Mouse (Mus musculus) kidney, embryonic 16.5 days (tissue): Measurements from ENCODE around the gene Lbx1. TPM values are rescaled to one million over a fixed set of nuclear protein-coding genes. Genes with fewer than 3 reads are reported as not detected.
A peak's percentile ranks its signal among the peaks of the same experiment; 100 is the strongest.

Experiments
- ATAC-seq: fragments of 200-750 bp; cut with Nextera tagmentation; 2 replicates; pipeline ENCODE4 v1.8.0; 2017; ENCODE audit warnings: moderate TSS enrichment; ENCODE audit not compliant: low FRiP score, low TSS enrichment
- H3K27ac ChIP-seq: fragments of 300-500 bp; sonication (generic); 2 replicates; pipeline ENCODE4 v1.5.1; 2014; ENCODE audit warnings: low read length
- H3K27me3 ChIP-seq: fragments of 300-500 bp; sonication (generic); 2 replicates; pipeline ENCODE4 v1.6.1; 2014; ENCODE audit warnings: low read length, control low read depth, mixed read lengths; ENCODE audit not compliant: insufficient read depth
- H3K36me3 ChIP-seq: fragments of 300-500 bp; sonication (generic); 2 replicates; pipeline ENCODE4 v1.6.1; 2014; ENCODE audit warnings: low read length, control low read depth, mixed read lengths; ENCODE audit not compliant: insufficient read depth
- H3K4me1 ChIP-seq: fragments of 300-500 bp; sonication (generic); 2 replicates; pipeline ENCODE4 v1.6.1; 2014; ENCODE audit warnings: low read length, control low read depth, mixed read lengths; ENCODE audit not compliant: insufficient read depth
- H3K4me2 ChIP-seq: fragments of 300-500 bp; sonication (generic); replicated peaks from 2 replicates; pipeline ENCODE4 v1.6.1; 2014; ENCODE audit warnings: low read depth, low read length
- H3K4me3 ChIP-seq: fragments of 300-500 bp; sonication (generic); 2 replicates; pipeline ENCODE4 v1.5.1; 2014; ENCODE audit warnings: mild to moderate bottlenecking, low read length
- H3K9ac ChIP-seq: fragments of 300-500 bp; sonication (generic); replicated peaks from 2 replicates; pipeline ENCODE4 v1.6.1; 2014; ENCODE audit warnings: low read length
- H3K9me3 ChIP-seq: fragments of 300-500 bp; sonication (generic); 2 replicates; pipeline ENCODE4 v1.6.1; 2016; ENCODE audit warnings: low read length, control low read depth
- WGBS: fragments of 180-500 bp; shearing (Covaris S2); extraction: QIAGEN DNeasy Blood & Tissue Kit; methylation state at CpG from one replicate; pipeline ENCODE4 v1.1.7; 2014; 5-methylcytosine and 5-hydroxymethylcytosine counted together
- polyA plus RNA-seq: library from polyadenylated mRNA; unstranded; fragments of >200 nt; fragmentation: Nextera tagmentation; extraction: Ambion mirVana; gene quantifications from 2 replicates; pipeline ENCODE4 v1.2.1, GENCODE M21; 2015

The Lbx1 gene
- polyA plus RNA-seq, 1 experiment from 2014 or later = not detected

GRCm38 (mm10) chr19:45229378-45230135 is 6.1 kb downstream of the Lbx1 start:
- Histone ChIP-seq H3K36me3 (no peaks in the 10 kb centered on the region), H3K9ac (no peak overlapping the region), H3K9me3 (no peaks in the 10 kb centered on the region), H3K4me2 (peak overlapping the region; percentile 33), H3K4me3 (peak overlapping the region; percentile 21), H3K27ac (no peak overlapping the region), H3K4me1 (peaks cover 22% of the 10 kb centered on the region), H3K27me3 (peaks cover 99% of the 10 kb centered on the region)
- no peak for ATAC-seq
- under 1% methylated on average over 33 of the region's 33 CpGs for WGBS

GRCm38 (mm10) chr19:45228781-45229180 is 6.8 kb downstream of the Lbx1 start:
- no peak overlapping the region for H3K27ac ChIP-seq
- ATAC-seq = no peak
- WGBS = 2% methylated on average over 4 of the region's 4 CpGs

GRCm38 (mm10) chr19:45228097-45228496 is 7.5 kb downstream of the Lbx1 start:
- WGBS = 6% methylated on average over 11 of the region's 12 CpGs

More at GRCm38 (mm10) chr19:45228781-45229180, 6.8 kb downstream of the Lbx1 start:
- Histone ChIP-seq H3K27me3 (peaks cover 99% of the 10 kb centered on the region), H3K9me3 (no peaks in the 10 kb centered on the region), H3K9ac (no peak overlapping the region), H3K36me3 (no peaks in the 10 kb centered on the region), H3K4me3 (no peak overlapping the region), H3K4me1 (peaks cover 24% of the 10 kb centered on the region), H3K4me2 (no peak overlapping the region)

DNA sequence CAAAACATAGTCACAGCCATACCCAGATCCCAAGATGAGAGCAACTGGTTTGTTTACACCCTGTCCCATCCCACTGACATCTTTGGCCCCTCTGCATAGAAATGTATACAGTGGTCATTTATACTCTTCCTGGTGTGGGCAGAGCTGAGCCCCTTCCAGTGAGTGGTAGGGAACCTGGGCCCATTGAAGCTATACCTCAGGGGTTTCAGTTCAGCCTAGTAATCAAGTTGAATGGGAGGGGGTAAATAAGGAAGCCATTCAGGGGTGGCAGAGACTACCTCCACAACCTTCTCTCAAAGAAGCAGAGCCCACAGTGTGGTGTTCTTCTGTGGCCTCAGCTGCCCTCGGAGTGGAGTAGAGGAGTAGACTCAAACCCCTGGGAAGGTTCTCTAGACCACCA is 7.9 kb downstream of the Lbx1 start:
- peaks cover 98% of the 10 kb centered on the region for H3K27me3 ChIP-seq
- no peak for ATAC-seq
- no peak overlapping the region for H3K9ac ChIP-seq
- H3K9me3 ChIP-seq = no peaks in the 10 kb centered on the region
- no peak overlapping the region for H3K4me2 ChIP-seq
- H3K36me3 ChIP-seq = no peaks in the 10 kb centered on the region
- peaks cover 24% of the 10 kb centered on the region for H3K4me1 ChIP-seq
- H3K27ac ChIP-seq = no peak overlapping the region
- WGBS = 5% methylated on average over 1 of the region's 1 CpGs
- no peak overlapping the region for H3K4me3 ChIP-seq

More at GRCm38 (mm10) chr19:45228097-45228496, 7.5 kb downstream of the Lbx1 start:
- no peaks in the 10 kb centered on the region for H3K9me3 ChIP-seq
- no peak overlapping the region for H3K27ac ChIP-seq
- no peak overlapping the region for H3K4me3 ChIP-seq
- H3K4me1 ChIP-seq = peaks cover 24% of the 10 kb centered on the region
- ATAC-seq = no peak
- H3K4me2 ChIP-seq = no peak overlapping the region
- no peak overlapping the region for H3K9ac ChIP-seq
- no peaks in the 10 kb centered on the region for H3K36me3 ChIP-seq
- H3K27me3 ChIP-seq = peaks cover 98% of the 10 kb centered on the region

- Histone ChIP-seq H3K9me3 (no peaks in the 10 kb centered on the region), H3K27ac (no peak overlapping the region), H3K36me3 (no peaks in the 10 kb centered on the region), H3K9ac (no peak overlapping the region), H3K27me3 (peaks cover 98% of the 10 kb centered on the region), H3K4me1 (peaks cover 24% of the 10 kb centered on the region), H3K4me3 (no peak overlapping the region), H3K4me2 (no peak overlapping the region)
- WGBS = 4% methylated on average over 3 of the region's 3 CpGs
- no peak for ATAC-seq
Measured at GRCm38 (mm10) chr19:45227049-45227448, 8.6 kb downstream of the Lbx1 start.

DNA sequence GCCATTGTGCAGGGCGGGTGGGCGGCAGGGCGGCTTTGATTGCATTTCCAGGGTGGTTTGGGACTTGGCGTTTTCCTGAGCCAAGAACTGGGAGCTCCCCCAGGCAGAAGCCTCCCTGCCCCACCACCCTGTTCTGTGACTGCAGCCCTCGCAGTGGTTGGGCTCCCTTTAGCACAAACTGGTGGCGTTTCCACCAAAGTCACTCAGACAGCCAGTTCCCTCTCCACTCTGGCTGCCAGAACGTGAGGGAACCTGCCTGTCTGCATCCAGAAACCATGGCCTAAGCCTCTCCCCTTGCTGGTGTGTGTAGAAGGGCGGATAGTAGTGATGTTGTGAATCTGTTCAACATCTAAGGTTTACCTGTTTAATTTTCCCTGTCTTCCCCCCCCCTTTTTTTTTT is 9.4 kb downstream of the Lbx1 start:
- H3K27ac ChIP-seq = no peak overlapping the region
- H3K27me3 ChIP-seq = peaks cover 98% of the 10 kb centered on the region
- no peak overlapping the region for H3K9ac ChIP-seq
- peaks cover 21% of the 10 kb centered on the region for H3K4me1 ChIP-seq
- no peak for ATAC-seq
- H3K9me3 ChIP-seq = no peaks in the 10 kb centered on the region
- WGBS = 3% methylated on average over 8 of the region's 8 CpGs
- H3K4me3 ChIP-seq = no peak overlapping the region
- H3K36me3 ChIP-seq = no peaks in the 10 kb centered on the region
- H3K4me2 ChIP-seq = no peak overlapping the region

DNA sequence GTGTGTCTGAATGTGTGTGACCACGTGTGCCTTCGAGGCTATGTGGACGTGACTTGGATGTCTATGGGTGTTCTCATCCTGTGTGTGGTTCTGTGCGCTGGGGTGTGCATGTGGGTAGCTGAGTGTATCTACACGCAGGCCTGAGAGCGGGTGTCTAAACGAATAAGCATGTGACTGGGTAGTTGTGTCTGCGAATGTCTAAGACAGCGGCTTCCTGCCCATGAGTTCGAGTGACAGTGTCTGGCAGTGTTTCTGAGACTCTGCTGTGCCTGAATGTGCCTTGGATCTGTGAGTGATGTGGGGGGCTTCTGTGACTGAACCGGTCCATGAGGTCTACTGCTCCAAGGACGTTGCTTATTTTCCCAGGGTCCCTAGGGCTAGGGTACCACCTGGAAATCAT is 10.5 kb downstream of the Lbx1 start:
- H3K9ac ChIP-seq = no peak overlapping the region
- H3K27me3 ChIP-seq = peaks cover 87% of the 10 kb centered on the region
- peaks cover 22% of the 10 kb centered on the region for H3K4me1 ChIP-seq
- no peak overlapping the region for H3K4me2 ChIP-seq
- no peaks in the 10 kb centered on the region for H3K36me3 ChIP-seq
- no peak overlapping the region for H3K27ac ChIP-seq
- H3K4me3 ChIP-seq = no peak overlapping the region
- no peak for ATAC-seq
- H3K9me3 ChIP-seq = no peaks in the 10 kb centered on the region
- 2% methylated on average over 12 of the region's 12 CpGs for WGBS

GRCm38 (mm10) chr19:45224286-45224559 is 11.4 kb downstream of the Lbx1 start:
- no peak overlapping the region for H3K4me3 ChIP-seq
- under 1% methylated on average over 6 of the region's 6 CpGs for whole genome bisulfite sequencing

DNA sequence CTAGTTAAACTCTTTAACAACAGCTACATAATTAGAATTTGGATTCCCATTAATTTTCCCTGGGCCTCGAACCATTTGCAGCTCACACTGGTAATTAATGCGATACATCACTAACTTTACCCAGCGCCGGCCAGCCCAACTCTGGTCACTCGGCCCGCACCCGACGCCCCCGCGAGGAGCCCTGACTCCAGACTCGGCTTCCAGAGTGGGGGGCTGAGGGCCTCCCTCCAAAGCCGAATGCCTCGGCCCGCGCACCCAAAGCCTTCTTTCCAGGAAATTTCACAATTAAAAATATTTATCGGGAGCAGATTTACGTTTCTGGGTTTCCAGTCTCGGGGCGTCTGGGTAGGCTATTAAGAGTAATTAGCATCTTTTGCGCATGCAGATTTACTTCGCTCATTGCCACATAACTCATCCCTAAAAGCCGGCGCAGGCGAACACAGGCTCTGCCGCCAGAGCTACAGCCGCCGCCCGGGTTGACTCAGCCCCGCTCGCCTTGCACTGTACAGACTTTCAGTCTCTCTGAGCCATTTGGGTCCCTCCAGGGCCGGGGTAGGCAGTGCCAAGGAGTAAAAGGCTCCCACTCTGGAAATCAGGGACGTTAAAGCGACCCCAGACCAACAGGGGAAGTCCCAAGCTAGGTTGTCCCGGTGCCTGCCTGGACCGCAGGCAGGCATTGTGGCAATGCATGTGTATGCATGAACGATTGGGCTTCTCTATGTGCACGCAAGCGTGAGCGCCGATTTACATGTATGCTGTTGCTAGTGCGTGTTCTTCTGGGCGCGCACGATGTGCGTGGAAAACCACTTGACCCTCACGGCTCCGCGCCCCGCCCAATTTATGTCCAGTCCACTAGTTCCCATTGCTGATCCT is 12.0 kb downstream of the Lbx1 start:
- Histone ChIP-seq H3K27ac (no peak overlapping the region), H3K36me3 (no peaks in the 10 kb centered on the region), H3K4me2 (peak overlapping the region; percentile 14; the same call in 1 of the 2 replicates), H3K27me3 (peaks cover 84% of the 10 kb centered on the region), H3K4me3 (no peak overlapping the region), H3K9ac (no peak overlapping the region), H3K9me3 (no peaks in the 10 kb centered on the region), H3K4me1 (peaks cover 14% of the 10 kb centered on the region)
- whole genome bisulfite sequencing = 1% methylated on average over 49 of the region's 49 CpGs
- ATAC-seq = no peak

More at GRCm38 (mm10) chr19:45224286-45224559, 11.4 kb downstream of the Lbx1 start:
- no peak overlapping the region; the same call in 1 of the 2 replicates for H3K4me2 ChIP-seq
- H3K27me3 ChIP-seq = peaks cover 85% of the 10 kb centered on the region
- H3K36me3 ChIP-seq = no peaks in the 10 kb centered on the region
- H3K4me1 ChIP-seq = peaks cover 16% of the 10 kb centered on the region
- H3K27ac ChIP-seq = no peak overlapping the region
- H3K9me3 ChIP-seq = no peaks in the 10 kb centered on the region
- no peak overlapping the region for H3K9ac ChIP-seq
- ATAC-seq = no peak
